Mouse (Mus musculus) heart, embryonic 13.5 days (tissue): ENCODE measurements around the gene Igsf3. TPM values are rescaled to one million over a fixed set of nuclear protein-coding genes. Genes with fewer than 3 reads are reported as not detected.

Experiments used
- ATAC-seq: fragments of 200-750 bp; cut with Nextera tagmentation; 2 replicates; pipeline ENCODE4 v1.8.0; 2017; ENCODE audit warnings: moderate TSS enrichment; ENCODE audit not compliant: insufficient number of reproducible peaks, low FRiP score, low TSS enrichment; ENCODE audit errors: extremely low read depth
- H3K27ac ChIP-seq: fragments of 300-500 bp; sonication (generic); replicated peaks from 2 replicates; pipeline ENCODE4 v1.5.1; 2015; ENCODE audit warnings: moderate library complexity, mild to moderate bottlenecking, inconsistent platforms
- H3K27me3 ChIP-seq: fragments of 300-500 bp; sonication (generic); replicated peaks from 2 replicates; pipeline ENCODE4 v1.6.1; 2015; ENCODE audit warnings: mild to moderate bottlenecking, inconsistent platforms
- H3K36me3 ChIP-seq: fragments of 300-500 bp; sonication (generic); 2 replicates; pipeline ENCODE4 v1.6.1; 2015; ENCODE audit warnings: mild to moderate bottlenecking, inconsistent platforms
- H3K4me1 ChIP-seq: fragments of 300-500 bp; sonication (generic); 2 replicates; pipeline ENCODE4 v1.6.1; 2015; ENCODE audit warnings: inconsistent platforms
- H3K4me2 ChIP-seq: fragments of 300-500 bp; sonication (generic); 2 replicates; pipeline ENCODE4 v1.6.1; 2015; ENCODE audit warnings: inconsistent platforms, mild to moderate bottlenecking, moderate library complexity
- H3K4me3 ChIP-seq: fragments of 300-500 bp; sonication (generic); 2 replicates; pipeline ENCODE4 v1.5.1; 2015; ENCODE audit warnings: moderate library complexity, mild to moderate bottlenecking, inconsistent platforms
- H3K9ac ChIP-seq: fragments of 300-500 bp; sonication (generic); 2 replicates; pipeline ENCODE4 v1.6.1; 2015; ENCODE audit warnings: inconsistent platforms, mild to moderate bottlenecking, moderate library complexity
- H3K9me3 ChIP-seq: fragments of 300-500 bp; sonication (generic); 2 replicates; pipeline ENCODE4 v1.6.1; 2016; ENCODE audit warnings: inconsistent platforms
- WGBS: fragments of 180-500 bp; shearing (Covaris S2); methylation state at CpG from one replicate; pipeline ENCODE4 v1.1.7; 2015; ENCODE audit warnings: mixed read lengths; 5-methylcytosine and 5-hydroxymethylcytosine counted together
- polyA plus RNA-seq: library from polyadenylated mRNA; unstranded; fragments of >200 nt; fragmentation: Nextera tagmentation; extraction: Ambion mirVana; gene quantifications from 2 replicates; pipeline ENCODE4 v1.2.1, GENCODE M21; 2015

Igsf3 gene
- polyA plus RNA-seq, 1 experiment from 2014 or later = 40.1 TPM

GRCm38 (mm10) chr3:101424295-101424885, 47.5 kb downstream of the Igsf3 start:
- Histone ChIP-seq H3K27me3 (no peaks in the 10 kb centered on the region), H3K4me2 (no peak overlapping the region), H3K4me3 (no peak overlapping the region), H3K36me3 (peaks cover 37% of the 10 kb centered on the region), H3K9me3 (no peaks in the 10 kb centered on the region), H3K27ac (no peak overlapping the region), H3K9ac (peak overlapping the region; percentile 37; the same call in 1 of the 2 replicates), H3K4me1 (peaks cover 53% of the 10 kb centered on the region)
- ATAC-seq = no peak
- WGBS = 70% methylated on average over 10 of the region's 10 CpGs

- no peaks in the 10 kb centered on the region for H3K9me3 ChIP-seq
- ATAC-seq = peak; percentile 71
- no peak overlapping the region; the same call in 1 of the 2 replicates for H3K4me2 ChIP-seq
- H3K9ac ChIP-seq = no peak overlapping the region
- 24% methylated on average over 8 of the region's 8 CpGs for WGBS
- peaks cover 60% of the 10 kb centered on the region for H3K4me1 ChIP-seq
- H3K36me3 ChIP-seq = peaks cover 66% of the 10 kb centered on the region
- H3K4me3 ChIP-seq = no peak overlapping the region
- H3K27ac ChIP-seq = peak overlapping the region; percentile 81
- no peaks in the 10 kb centered on the region for H3K27me3 ChIP-seq
Observed at GRCm38 (mm10) chr3:101429982-101430754, 53.3 kb downstream of the Igsf3 start.

GRCm38 (mm10) chr3:101430755-101431115, 53.9 kb downstream of the Igsf3 start:
- H3K36me3 ChIP-seq = peaks cover 61% of the 10 kb centered on the region
- ATAC-seq = no peak
- 29% methylated on average over 2 of the region's 2 CpGs for WGBS

DNA sequence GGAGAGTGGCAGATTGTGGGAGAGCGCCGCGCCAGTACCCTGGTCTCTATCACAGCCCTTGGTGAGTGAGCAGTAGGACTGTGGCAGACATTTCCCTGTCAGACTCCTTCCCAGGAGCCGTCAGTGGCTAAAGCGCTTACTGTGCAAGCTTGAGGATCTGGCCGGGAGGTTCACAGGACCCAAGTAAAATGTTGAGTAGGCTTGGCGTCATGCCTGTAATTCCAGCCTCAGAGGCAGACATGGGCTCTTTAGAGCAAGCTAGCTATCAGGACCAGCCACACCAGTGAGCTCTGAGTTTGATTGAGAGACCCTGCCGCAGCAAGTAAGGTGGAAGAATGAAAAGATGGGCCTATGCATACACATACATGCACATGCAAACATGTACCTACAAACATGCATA, 58.8 kb downstream of the Igsf3 start:
- 0 out of 2 replicates have a peak overlapping the region, but pooled peaks have one; percentile 17 for H3K9ac ChIP-seq
- H3K36me3 ChIP-seq = peaks cover 63% of the 10 kb centered on the region
- H3K4me1 ChIP-seq = peaks cover 81% of the 10 kb centered on the region
- H3K4me2 ChIP-seq = no peak overlapping the region
- no peaks in the 10 kb centered on the region for H3K9me3 ChIP-seq
- peak overlapping the region; percentile 66 for H3K27ac ChIP-seq
- H3K27me3 ChIP-seq = no peaks in the 10 kb centered on the region
- 49% methylated on average over 8 of the region's 8 CpGs for WGBS
- no peak for ATAC-seq
- H3K4me3 ChIP-seq = no peak overlapping the region

More at GRCm38 (mm10) chr3:101430755-101431115, 53.9 kb downstream of the Igsf3 start:
- H3K4me2 ChIP-seq = peak overlapping the region; percentile 3
- H3K4me3 ChIP-seq = no peak overlapping the region
- no peak overlapping the region for H3K9ac ChIP-seq
- H3K27ac ChIP-seq = peak overlapping the region; percentile 81
- peaks cover 65% of the 10 kb centered on the region for H3K4me1 ChIP-seq
- no peaks in the 10 kb centered on the region for H3K27me3 ChIP-seq
- H3K9me3 ChIP-seq = no peaks in the 10 kb centered on the region

- Histone ChIP-seq H3K4me1 (peaks cover 78% of the 10 kb centered on the region), H3K4me3 (no peak overlapping the region), H3K9me3 (no peaks in the 10 kb centered on the region), H3K9ac (no peak overlapping the region), H3K27me3 (no peaks in the 10 kb centered on the region), H3K4me2 (no peak overlapping the region), H3K36me3 (peaks cover 67% of the 10 kb centered on the region), H3K27ac (peak overlapping the region; percentile 66)
- ATAC-seq = no peak
- 20% methylated on average over 4 of the region's 4 CpGs for WGBS
Observed at GRCm38 (mm10) chr3:101436469-101436868, 59.6 kb downstream of the Igsf3 start.

- Histone ChIP-seq H3K4me2 (no peak overlapping the region), H3K27me3 (no peaks in the 10 kb centered on the region), H3K4me3 (no peak overlapping the region), H3K9ac (no peak overlapping the region), H3K9me3 (no peaks in the 10 kb centered on the region), H3K27ac (peak overlapping the region; percentile 66), H3K36me3 (peaks cover 67% of the 10 kb centered on the region), H3K4me1 (peaks cover 73% of the 10 kb centered on the region)
- WGBS = 60% methylated on average over 12 of the region's 12 CpGs
- no peak for ATAC-seq
Observed at GRCm38 (mm10) chr3:101437021-101437563, 60.2 kb downstream of the Igsf3 start.

GRCm38 (mm10) chr3:101443265-101443881, 66.5 kb downstream of the Igsf3 start:
- Histone ChIP-seq H3K27ac (no peak overlapping the region), H3K4me2 (no peak overlapping the region), H3K4me3 (no peak overlapping the region), H3K4me1 (peaks cover 37% of the 10 kb centered on the region), H3K9ac (no peak overlapping the region), H3K36me3 (peaks cover 72% of the 10 kb centered on the region), H3K9me3 (no peaks in the 10 kb centered on the region), H3K27me3 (no peaks in the 10 kb centered on the region)
- no peak for ATAC-seq
- WGBS = 77% methylated on average over 11 of the region's 11 CpGs

DNA sequence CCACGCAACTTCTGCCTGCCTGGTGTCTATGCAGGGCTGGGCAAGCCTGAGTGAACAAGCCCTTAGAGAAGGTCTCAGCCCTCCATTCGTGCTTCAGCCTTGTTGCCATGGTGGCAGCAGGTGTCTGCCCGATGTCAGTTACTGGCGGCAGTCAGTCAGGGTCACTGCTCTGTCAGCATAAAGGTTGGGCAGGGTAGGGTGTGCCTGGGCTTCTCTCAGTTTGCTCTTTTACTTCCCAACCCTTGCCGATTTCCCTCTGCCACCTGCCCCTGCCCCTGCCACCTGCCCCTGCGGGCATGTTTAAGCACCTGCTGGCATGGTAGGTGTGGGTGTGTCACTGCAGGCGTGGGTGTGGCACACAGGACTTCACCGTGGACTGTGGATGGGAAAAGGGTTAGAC, 67.6 kb downstream of the Igsf3 start:
- Histone ChIP-seq H3K27ac (no peak overlapping the region), H3K9me3 (no peaks in the 10 kb centered on the region), H3K4me3 (no peak overlapping the region), H3K36me3 (peaks cover 68% of the 10 kb centered on the region), H3K4me2 (no peak overlapping the region), H3K4me1 (peaks cover 27% of the 10 kb centered on the region), H3K27me3 (no peaks in the 10 kb centered on the region), H3K9ac (no peak overlapping the region)
- 80% methylated on average over 8 of the region's 8 CpGs for WGBS
- no peak for ATAC-seq

DNA sequence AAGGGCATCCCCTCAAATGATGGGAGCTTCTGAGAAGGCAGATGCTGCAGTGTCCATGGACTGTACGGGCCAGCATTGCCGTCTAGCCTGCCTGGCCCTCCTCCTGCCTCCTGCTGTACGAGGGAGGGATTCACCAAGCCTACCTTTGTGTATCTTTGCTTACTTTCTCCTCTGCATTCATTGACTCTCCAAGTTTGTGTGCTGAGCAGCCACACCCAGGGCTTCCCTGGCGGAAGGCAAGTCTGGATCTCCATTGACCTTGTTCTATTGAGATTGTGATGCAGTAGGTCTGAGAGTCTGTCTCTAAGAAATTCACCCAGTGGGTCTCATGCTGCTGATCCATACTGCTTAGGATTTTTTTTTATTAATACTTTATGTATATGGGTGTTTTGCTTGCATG, 70.4 kb downstream of the Igsf3 start:
- H3K9me3 ChIP-seq = no peaks in the 10 kb centered on the region
- H3K9ac ChIP-seq = no peak overlapping the region
- WGBS = 80% methylated on average over 4 of the region's 4 CpGs
- no peak overlapping the region for H3K4me3 ChIP-seq
- ATAC-seq = no peak
- peaks cover 63% of the 10 kb centered on the region for H3K36me3 ChIP-seq
- H3K27ac ChIP-seq = no peak overlapping the region
- H3K4me1 ChIP-seq = peaks cover 21% of the 10 kb centered on the region
- no peak overlapping the region for H3K4me2 ChIP-seq
- no peaks in the 10 kb centered on the region for H3K27me3 ChIP-seq

- WGBS = 82% methylated on average over 3 of the region's 3 CpGs
- H3K4me1 ChIP-seq = peaks cover 20% of the 10 kb centered on the region
- no peak overlapping the region for H3K4me3 ChIP-seq
- no peak overlapping the region for H3K9ac ChIP-seq
- no peaks in the 10 kb centered on the region for H3K9me3 ChIP-seq
- H3K27me3 ChIP-seq = no peaks in the 10 kb centered on the region
- peaks cover 73% of the 10 kb centered on the region for H3K36me3 ChIP-seq
- no peak for ATAC-seq
- H3K27ac ChIP-seq = no peak overlapping the region
- no peak overlapping the region for H3K4me2 ChIP-seq
Observed at GRCm38 (mm10) chr3:101448765-101449164, 71.9 kb downstream of the Igsf3 start.

DNA sequence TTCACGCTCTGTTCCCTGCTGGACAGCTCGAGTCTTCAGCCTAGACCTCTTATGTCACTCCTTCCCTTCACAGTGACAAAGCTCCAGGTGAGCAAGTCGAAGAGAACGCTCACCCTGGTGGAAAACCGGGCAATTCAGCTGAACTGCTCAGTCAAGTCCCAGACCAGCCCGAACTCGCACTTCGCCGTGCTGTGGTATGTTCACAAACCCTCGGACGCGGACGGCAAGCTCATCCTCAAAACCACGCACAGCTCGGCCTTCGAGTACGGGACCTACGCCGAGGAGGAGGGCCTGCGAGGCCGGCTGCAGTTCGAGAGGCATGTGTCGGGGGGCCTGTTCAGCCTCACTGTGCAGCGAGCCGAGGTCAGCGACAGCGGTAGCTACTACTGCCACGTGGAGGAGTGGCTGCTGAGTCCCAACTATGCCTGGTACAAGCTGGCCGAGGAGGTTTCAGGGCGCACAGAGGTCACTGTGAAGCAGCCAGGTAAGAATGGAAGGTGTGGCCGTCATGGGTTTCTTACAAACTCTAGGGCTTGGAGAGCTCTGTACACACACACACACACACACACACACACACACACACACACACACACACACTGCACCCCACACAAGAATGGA, 74.0 kb downstream of the Igsf3 start:
- 77% methylated on average over 31 of the region's 31 CpGs for WGBS
- Histone ChIP-seq H3K36me3 (peaks cover 86% of the 10 kb centered on the region), H3K9me3 (no peaks in the 10 kb centered on the region), H3K9ac (no peak overlapping the region), H3K4me1 (peaks cover 8% of the 10 kb centered on the region; the same call in 1 of the 2 replicates), H3K4me3 (no peak overlapping the region), H3K4me2 (no peak overlapping the region), H3K27me3 (no peaks in the 10 kb centered on the region), H3K27ac (no peak overlapping the region)
- 0 out of 2 replicates have a peak, but pooled peaks have one; percentile 3 for ATAC-seq
